Mouse (Mus musculus) embryonic facial prominence, embryonic 14.5 days (tissue): ENCODE measurements around the gene Pno1. TPM values are rescaled to one million over a fixed set of nuclear protein-coding genes. Genes with fewer than 3 reads are reported as not detected.
A peak's percentile ranks its signal among the peaks of the same experiment; 100 is the strongest.

Experiments
- ATAC-seq: fragments of 200-750 bp; cut with Nextera tagmentation; 2 replicates; pipeline ENCODE4 v1.8.0; 2017; ENCODE audit warnings: low read depth, moderate number of reproducible peaks, moderate TSS enrichment
- DNase-seq: peaks from one replicate; pipeline ENCODE4 v3.0.0-alpha.2; 2015; ENCODE audit warnings: low spot score
- H3K27ac ChIP-seq: fragments of 300-500 bp; sonication (generic); replicated peaks from 2 replicates; pipeline ENCODE4 v1.5.1; 2014; ENCODE audit warnings: low read depth, mild to moderate bottlenecking, low read length, moderate library complexity
- H3K27me3 ChIP-seq: fragments of 300-500 bp; sonication (generic); replicated peaks from 2 replicates; pipeline ENCODE4 v1.6.1; 2014; ENCODE audit warnings: low read length; ENCODE audit not compliant: control insufficient read depth, insufficient read depth
- H3K36me3 ChIP-seq: fragments of 300-500 bp; sonication (generic); 2 replicates; pipeline ENCODE4 v1.6.1; 2014; ENCODE audit warnings: low read length, mixed read lengths; ENCODE audit not compliant: control insufficient read depth, insufficient read depth
- H3K4me1 ChIP-seq: fragments of 300-500 bp; sonication (generic); 2 replicates; pipeline ENCODE4 v1.6.1; 2014; ENCODE audit warnings: antibody characterized with exemption, low read length; ENCODE audit not compliant: control insufficient read depth, insufficient read depth
- H3K4me2 ChIP-seq: fragments of 300-500 bp; sonication (generic); 2 replicates; pipeline ENCODE4 v1.6.1; 2014; ENCODE audit warnings: low read depth, mild to moderate bottlenecking, low read length, moderate library complexity, mixed read lengths
- H3K4me3 ChIP-seq: fragments of 300-500 bp; sonication (generic); 2 replicates; pipeline ENCODE4 v1.5.1; 2014; ENCODE audit warnings: low read depth, mild to moderate bottlenecking, low read length
- H3K9ac ChIP-seq: fragments of 300-500 bp; sonication (generic); 2 replicates; pipeline ENCODE4 v1.6.1; 2014; ENCODE audit warnings: low read depth, mild to moderate bottlenecking, low read length, moderate library complexity, mixed read lengths
- H3K9me3 ChIP-seq: fragments of 300-500 bp; sonication (generic); 2 replicates; pipeline ENCODE4 v1.6.1; 2016; ENCODE audit warnings: low read length; ENCODE audit not compliant: control insufficient read depth
- WGBS: fragments of 180-500 bp; shearing (Covaris S2); extraction: QIAGEN DNeasy Blood & Tissue Kit; methylation state at CpG from one replicate; pipeline ENCODE4 v1.1.7; 2014; 5-methylcytosine and 5-hydroxymethylcytosine counted together
- polyA plus RNA-seq: library from polyadenylated mRNA; unstranded; fragments of >200 nt; fragmentation: Nextera tagmentation; extraction: Ambion mirVana; gene quantifications from 2 replicates; pipeline ENCODE4 v1.2.1, GENCODE M21; 2014

Pno1 gene
- polyA plus RNA-seq, 1 experiment from 2014 or later: 75.5 TPM

DNA sequence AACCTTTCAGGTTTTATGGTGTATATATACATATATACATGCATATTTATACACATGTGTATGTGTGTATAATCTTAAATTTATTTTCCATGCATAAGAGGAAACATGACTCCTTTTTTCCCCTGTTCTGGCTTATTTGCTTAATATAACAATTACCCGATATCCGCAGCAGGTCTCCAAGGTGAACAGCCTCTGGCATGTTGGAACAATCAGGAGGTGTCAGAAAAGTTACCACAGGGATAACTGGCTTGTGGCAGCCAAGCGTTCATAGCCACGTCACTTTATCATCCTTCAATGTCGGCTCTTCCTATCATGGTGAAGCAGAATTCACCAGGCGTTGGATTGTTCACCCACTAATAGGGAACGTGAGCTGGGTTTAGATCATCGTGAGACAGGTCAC lies 9.8 kb upstream of the Pno1 start:
- no peak for DNase-seq
- 92% methylated on average over 8 of the region's 8 CpGs for WGBS
- H3K27ac ChIP-seq: no peak overlapping the region
- no peak overlapping the region for H3K9ac ChIP-seq
- H3K36me3 ChIP-seq: peaks cover 37% of the 10 kb centered on the region
- H3K9me3 ChIP-seq: no peaks in the 10 kb centered on the region
- H3K4me1 ChIP-seq: no peaks in the 10 kb centered on the region
- H3K4me2 ChIP-seq: no peak overlapping the region
- no peak for ATAC-seq
- no peak overlapping the region for H3K4me3 ChIP-seq
- H3K27me3 ChIP-seq: no peaks in the 10 kb centered on the region

DNA sequence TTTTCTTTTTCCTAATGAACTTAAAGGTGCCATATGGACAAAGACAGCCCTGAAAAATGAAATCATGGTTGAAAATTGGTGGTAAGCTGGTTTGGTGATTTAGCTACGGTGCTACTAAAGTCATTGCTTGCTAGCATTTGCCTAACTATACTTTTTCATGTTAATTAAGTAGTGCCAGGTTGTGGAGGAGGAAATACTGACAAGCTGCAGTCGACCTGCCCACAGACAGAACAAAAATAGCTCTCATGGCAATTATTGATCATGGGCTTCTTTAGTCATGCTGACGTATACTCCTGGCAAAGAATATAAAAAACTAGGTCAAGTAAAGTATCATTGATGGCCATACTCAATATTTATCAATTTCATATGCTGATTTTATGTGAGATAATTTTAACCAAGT lies 4.1 kb upstream of the Pno1 start:
- Histone ChIP-seq H3K27me3 (no peaks in the 10 kb centered on the region), H3K9ac (no peak overlapping the region), H3K4me1 (no peaks in the 10 kb centered on the region; the same call in 1 of the 2 replicates), H3K27ac (no peak overlapping the region), H3K4me2 (no peak overlapping the region), H3K4me3 (no peak overlapping the region), H3K36me3 (0 out of 2 replicates have a peak, but pooled peaks cover 1% of the 10 kb centered on the region), H3K9me3 (no peaks in the 10 kb centered on the region)
- DNase-seq (no peak), ATAC-seq (no peak)
- WGBS: 82% methylated on average over 3 of the region's 3 CpGs

DNA sequence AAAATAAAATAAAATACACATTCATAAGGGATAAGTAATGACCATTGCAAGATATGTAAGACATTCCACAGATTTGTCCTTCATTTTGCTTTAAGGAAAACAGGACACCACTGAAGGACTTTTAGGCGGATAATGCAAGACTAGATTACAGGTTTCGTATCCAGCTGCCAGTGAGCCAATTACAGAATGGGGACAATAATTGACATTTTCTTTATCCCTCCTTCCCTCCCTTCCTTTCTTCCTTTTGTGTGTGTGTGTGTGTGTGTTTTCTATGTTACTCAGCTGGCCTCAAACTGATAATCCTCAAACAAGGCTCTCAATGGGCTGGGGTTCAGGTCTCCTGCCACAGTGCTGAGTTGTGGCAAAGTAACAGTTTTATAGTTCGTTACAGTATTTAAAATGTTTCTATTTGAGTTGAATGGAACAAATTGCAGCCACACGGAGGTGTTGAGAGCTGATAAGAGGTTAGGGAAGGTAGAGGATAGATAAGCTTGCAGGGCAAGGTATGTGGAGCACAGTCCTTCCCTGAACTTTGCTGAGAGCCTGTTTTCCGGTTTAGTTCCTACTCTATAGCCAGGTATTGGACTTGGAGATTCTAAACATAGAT lies 1.6 kb upstream of the Pno1 start:
- Histone ChIP-seq H3K27me3 (no peaks in the 10 kb centered on the region), H3K4me1 (no peaks in the 10 kb centered on the region; the same call in 1 of the 2 replicates), H3K9ac (peak overlapping the region; percentile 80), H3K9me3 (no peaks in the 10 kb centered on the region), H3K27ac (no peak overlapping the region), H3K4me2 (peak overlapping the region; percentile 70), H3K36me3 (0 out of 2 replicates have a peak, but pooled peaks cover 10% of the 10 kb centered on the region), H3K4me3 (no peak overlapping the region)
- DNase-seq (no peak), ATAC-seq (no peak)
- WGBS: 65% methylated on average over 5 of the region's 5 CpGs

DNA sequence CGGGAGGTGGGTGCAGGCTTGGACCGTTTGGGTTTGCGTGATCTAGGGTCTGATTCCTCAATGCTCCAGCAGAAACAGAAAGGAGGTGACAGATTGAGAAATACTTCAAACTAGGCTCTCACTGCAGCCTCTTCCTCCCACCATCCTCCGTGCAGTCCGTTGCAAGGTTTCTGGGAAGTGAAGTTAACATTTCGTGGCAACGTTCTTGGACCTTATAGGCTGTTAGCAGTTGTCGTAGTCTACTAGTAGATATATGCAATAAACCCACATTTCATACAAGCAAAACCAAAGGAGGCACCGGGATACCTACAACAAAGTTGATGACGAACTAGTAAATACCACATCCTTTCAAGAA lies 750 bp upstream of the Pno1 start:
- Histone ChIP-seq H3K4me3 (peak overlapping the region; percentile 79), H3K4me1 (no peaks in the 10 kb centered on the region; the same call in 1 of the 2 replicates), H3K4me2 (peak overlapping the region; percentile 70), H3K9ac (peak overlapping the region; percentile 80), H3K27ac (peak overlapping the region; percentile 82; the same call in 1 of the 2 replicates), H3K36me3 (peaks cover 16% of the 10 kb centered on the region; the same call in 1 of the 2 replicates), H3K9me3 (no peaks in the 10 kb centered on the region), H3K27me3 (no peaks in the 10 kb centered on the region)
- 0 out of 2 replicates have a peak, but pooled peaks have one; percentile 0 for ATAC-seq
- no peak for DNase-seq
- 2% methylated on average over 10 of the region's 10 CpGs for WGBS

DNA sequence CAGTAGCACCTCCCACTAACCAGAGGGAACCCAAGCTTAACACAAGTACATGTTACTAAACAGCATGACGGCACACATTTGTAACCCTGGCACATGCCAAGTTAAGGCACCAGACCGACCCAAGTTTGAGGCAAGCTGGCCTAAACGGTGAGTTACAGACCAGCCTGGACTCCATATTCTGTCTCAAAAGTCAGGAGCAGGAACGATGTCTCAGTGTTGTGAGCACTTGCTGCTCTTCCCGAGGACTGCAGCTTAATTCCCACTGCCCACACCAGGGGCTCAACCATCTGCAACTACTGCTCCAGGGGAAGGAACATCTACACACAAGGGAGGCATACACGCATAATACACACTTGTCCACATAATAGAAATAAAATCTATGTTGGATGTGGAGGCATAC lies 8.9 kb downstream of the Pno1 start:
- peaks cover 80% of the 10 kb centered on the region for H3K36me3 ChIP-seq
- H3K4me3 ChIP-seq: no peak overlapping the region
- H3K4me1 ChIP-seq: no peaks in the 10 kb centered on the region
- DNase-seq (no peak), ATAC-seq (no peak)
- no peaks in the 10 kb centered on the region for H3K9me3 ChIP-seq
- WGBS: 89% methylated on average over 6 of the region's 6 CpGs
- H3K27ac ChIP-seq: no peak overlapping the region
- no peak overlapping the region for H3K4me2 ChIP-seq
- no peaks in the 10 kb centered on the region for H3K27me3 ChIP-seq
- no peak overlapping the region for H3K9ac ChIP-seq

DNA sequence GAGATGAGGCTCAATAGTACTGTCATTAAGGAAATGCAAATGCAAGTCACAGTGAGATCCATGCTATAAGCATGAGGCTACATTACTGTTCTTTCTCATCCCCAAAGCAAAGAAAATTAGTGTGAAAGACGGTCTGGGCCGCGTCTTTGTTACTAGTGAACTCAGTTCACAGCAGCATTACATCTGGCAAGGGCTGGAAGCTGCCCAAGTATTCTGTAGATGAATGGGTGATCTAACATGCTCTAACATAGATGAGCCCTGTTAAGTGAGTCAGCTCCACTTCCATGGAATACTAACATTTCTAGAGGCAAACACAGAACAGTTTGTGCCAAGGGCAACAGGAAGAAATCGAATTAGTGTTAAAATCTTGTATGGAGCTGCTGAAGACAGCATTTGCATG lies 10.4 kb downstream of the Pno1 start:
- 95% methylated on average over 4 of the region's 4 CpGs for WGBS
- H3K36me3 ChIP-seq: peaks cover 84% of the 10 kb centered on the region
- ATAC-seq: no peak
- H3K9ac ChIP-seq: no peak overlapping the region
- H3K4me3 ChIP-seq: no peak overlapping the region
- H3K27ac ChIP-seq: no peak overlapping the region
- DNase-seq: no peak
- no peaks in the 10 kb centered on the region for H3K4me1 ChIP-seq
- no peak overlapping the region for H3K4me2 ChIP-seq
- H3K9me3 ChIP-seq: no peaks in the 10 kb centered on the region
- H3K27me3 ChIP-seq: no peaks in the 10 kb centered on the region

DNA sequence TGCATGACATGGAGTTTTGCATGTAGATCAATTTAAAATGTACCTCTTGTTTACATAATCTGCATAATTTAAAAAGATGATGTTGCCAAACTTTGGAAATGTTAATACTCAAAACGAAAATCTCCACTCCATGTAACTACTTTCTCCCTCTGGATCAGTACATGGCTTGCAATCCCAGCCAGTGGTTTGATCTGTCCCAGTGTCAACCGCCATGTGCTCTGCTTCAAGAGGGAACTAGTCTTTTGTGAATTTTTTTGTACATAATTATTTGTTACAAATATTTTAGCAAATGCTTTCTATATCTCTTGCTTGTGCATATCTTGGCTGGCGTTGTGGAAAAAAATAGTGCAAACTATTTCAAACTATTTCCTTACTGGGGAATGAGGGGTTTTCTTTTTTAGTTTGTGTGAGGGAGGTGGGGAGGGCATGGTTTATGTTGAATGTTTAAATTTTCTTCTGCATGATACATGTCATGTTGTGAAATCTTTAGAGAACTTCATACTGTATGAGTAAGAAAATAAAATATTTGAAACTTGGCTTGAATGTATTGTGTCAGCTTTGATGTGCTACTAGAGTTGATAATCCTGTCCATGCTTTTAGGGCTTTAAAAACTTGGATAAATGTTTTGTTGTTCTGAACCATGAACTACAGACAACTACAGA lies 11.4 kb downstream of the Pno1 start:
- 93% methylated on average over 3 of the region's 3 CpGs for WGBS
- Histone ChIP-seq H3K36me3 (peaks cover 88% of the 10 kb centered on the region), H3K4me1 (no peaks in the 10 kb centered on the region), H3K9me3 (no peaks in the 10 kb centered on the region), H3K4me3 (no peak overlapping the region), H3K9ac (no peak overlapping the region), H3K4me2 (no peak overlapping the region), H3K27me3 (no peaks in the 10 kb centered on the region), H3K27ac (no peak overlapping the region)
- DNase-seq (no peak), ATAC-seq (no peak)

DNA sequence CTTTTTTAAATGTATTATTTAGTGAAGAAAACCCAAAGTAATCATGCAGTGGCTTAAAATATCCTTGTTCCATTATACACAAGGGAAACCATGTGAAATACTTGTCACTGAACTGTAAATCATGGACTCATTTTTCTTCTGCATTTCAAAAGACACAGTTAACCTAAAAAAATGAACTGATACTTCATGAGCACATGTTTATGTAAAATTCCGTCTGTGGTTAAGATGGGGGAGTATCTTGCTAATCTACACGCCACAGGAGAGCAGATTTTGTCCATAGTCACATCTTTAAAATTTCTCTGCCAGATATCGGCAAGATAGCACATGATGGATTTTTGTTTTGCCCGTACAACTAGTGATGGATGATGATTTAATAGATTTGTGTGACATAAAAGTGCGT lies 12.2 kb downstream of the Pno1 start:
- Histone ChIP-seq H3K36me3 (peaks cover 93% of the 10 kb centered on the region), H3K27ac (no peak overlapping the region), H3K4me3 (no peak overlapping the region), H3K9ac (no peak overlapping the region), H3K9me3 (no peaks in the 10 kb centered on the region), H3K4me2 (no peak overlapping the region), H3K4me1 (no peaks in the 10 kb centered on the region), H3K27me3 (no peaks in the 10 kb centered on the region)
- no peak for DNase-seq
- WGBS: 92% methylated on average over 5 of the region's 5 CpGs
- no peak for ATAC-seq
